Mouse (Mus musculus) stomach, embryonic 14.5 days (tissue): ENCODE measurements at regions not wholly inside any gene's neighbourhood (a gene's known extent, or its start where the extent isn't known, plus 50 kb on each side); places are given as distances from the start of the nearest gene placed in this dataset.

Source experiments
- ATAC-seq: fragments of 200-750 bp; cut with Nextera tagmentation; 2 replicates; pipeline ENCODE4 v1.8.0; 2017; ENCODE audit warnings: low read depth, moderate TSS enrichment; ENCODE audit not compliant: insufficient number of reproducible peaks, insufficient read depth, low FRiP score
- H3K27ac ChIP-seq: fragments of 300-500 bp; sonication (generic); 2 replicates; pipeline ENCODE4 v1.5.1; 2014; ENCODE audit warnings: mild to moderate bottlenecking, low read length, moderate library complexity, mixed read lengths
- H3K27me3 ChIP-seq: fragments of 300-500 bp; sonication (generic); 2 replicates; pipeline ENCODE4 v1.6.1; 2014; ENCODE audit warnings: low read length, control low read depth, mixed read lengths; ENCODE audit not compliant: control insufficient read depth, insufficient read depth
- H3K36me3 ChIP-seq: fragments of 300-500 bp; sonication (generic); 2 replicates; pipeline ENCODE4 v1.6.1; 2014; ENCODE audit warnings: mild to moderate bottlenecking, control low read depth, low read length, moderate library complexity, mixed read lengths; ENCODE audit not compliant: control insufficient read depth, insufficient read depth
- H3K4me1 ChIP-seq: fragments of 300-500 bp; sonication (generic); 2 replicates; pipeline ENCODE4 v1.6.1; 2014; ENCODE audit warnings: low read length, control low read depth, mixed read lengths; ENCODE audit not compliant: control insufficient read depth, insufficient read depth
- H3K4me2 ChIP-seq: fragments of 300-500 bp; sonication (generic); replicated peaks from 2 replicates; pipeline ENCODE4 v1.6.1; 2014; ENCODE audit warnings: low read depth, low read length, control low read depth
- H3K4me3 ChIP-seq: fragments of 300-500 bp; sonication (generic); 2 replicates; pipeline ENCODE4 v1.5.1; 2014; ENCODE audit warnings: low read depth, low read length, control low read depth
- H3K9ac ChIP-seq: fragments of 300-500 bp; sonication (generic); replicated peaks from 2 replicates; pipeline ENCODE4 v1.6.1; 2014; ENCODE audit warnings: low read depth, mild to moderate bottlenecking, control low read depth, low read length, moderate library complexity, mixed read lengths
- H3K9me3 ChIP-seq: fragments of 300-500 bp; sonication (generic); 2 replicates; pipeline ENCODE4 v1.6.1; 2016; ENCODE audit warnings: low read depth, low read length, control low read depth; ENCODE audit not compliant: control insufficient read depth
- WGBS: fragments of 180-500 bp; shearing (Covaris S2); extraction: QIAGEN DNeasy Blood & Tissue Kit; methylation state at CpG from one replicate; pipeline ENCODE4 v1.1.7; 2014; 5-methylcytosine and 5-hydroxymethylcytosine counted together

DNA sequence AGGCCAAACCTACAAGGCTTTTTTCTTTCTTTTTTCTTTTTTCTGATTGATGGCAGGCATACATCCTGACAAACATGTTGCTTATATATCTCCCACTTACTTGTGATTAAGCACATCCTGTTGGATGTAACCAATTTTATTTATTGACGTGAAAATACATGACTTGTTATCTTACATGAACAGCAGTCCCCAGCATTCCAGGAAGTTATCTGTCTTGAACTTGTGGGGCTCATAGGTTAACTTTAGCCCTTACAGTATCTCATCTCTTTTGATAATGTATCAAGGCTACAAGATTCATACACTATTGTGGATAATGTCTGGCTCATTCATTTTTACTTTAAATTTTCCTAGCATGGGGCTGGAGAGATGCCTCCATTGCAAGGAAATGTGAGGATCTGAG is 852.0 kb upstream of the Agtr1b start:
- Histone ChIP-seq H3K4me3 (no peak overlapping the region), H3K36me3 (no peaks in the 10 kb centered on the region), H3K27me3 (no peaks in the 10 kb centered on the region), H3K9me3 (no peaks in the 10 kb centered on the region), H3K4me2 (no peak overlapping the region), H3K9ac (no peak overlapping the region), H3K4me1 (no peaks in the 10 kb centered on the region), H3K27ac (no peak overlapping the region)
- WGBS = 60% methylated on average over 1 of the region's 1 CpGs
- ATAC-seq = no peak

DNA sequence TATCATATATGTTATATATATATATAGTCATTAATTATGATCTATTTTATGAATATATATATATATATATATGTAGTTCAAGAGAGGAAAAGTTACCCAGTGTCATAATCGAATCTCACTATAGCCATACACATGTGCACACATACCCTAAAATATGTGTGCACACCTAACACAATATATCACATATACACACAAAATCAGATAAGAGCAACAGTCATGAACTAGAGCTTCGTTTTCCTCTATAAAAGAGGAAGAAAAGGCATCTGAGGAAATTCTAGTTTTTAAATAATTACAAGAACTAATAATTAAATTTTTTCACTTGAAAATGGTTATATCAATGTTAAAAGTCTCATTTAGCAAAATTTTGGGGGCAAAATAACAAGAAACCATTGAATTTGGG is 835.3 kb upstream of the Tbl1xr1 start:
- H3K9me3 ChIP-seq = no peaks in the 10 kb centered on the region
- no peak overlapping the region for H3K4me2 ChIP-seq
- no peak for ATAC-seq
- H3K9ac ChIP-seq = no peak overlapping the region
- no peak overlapping the region for H3K27ac ChIP-seq
- H3K4me3 ChIP-seq = no peak overlapping the region
- no peaks in the 10 kb centered on the region for H3K36me3 ChIP-seq
- 92% methylated on average over 2 of the region's 2 CpGs for WGBS
- no peaks in the 10 kb centered on the region for H3K4me1 ChIP-seq
- H3K27me3 ChIP-seq = no peaks in the 10 kb centered on the region

DNA sequence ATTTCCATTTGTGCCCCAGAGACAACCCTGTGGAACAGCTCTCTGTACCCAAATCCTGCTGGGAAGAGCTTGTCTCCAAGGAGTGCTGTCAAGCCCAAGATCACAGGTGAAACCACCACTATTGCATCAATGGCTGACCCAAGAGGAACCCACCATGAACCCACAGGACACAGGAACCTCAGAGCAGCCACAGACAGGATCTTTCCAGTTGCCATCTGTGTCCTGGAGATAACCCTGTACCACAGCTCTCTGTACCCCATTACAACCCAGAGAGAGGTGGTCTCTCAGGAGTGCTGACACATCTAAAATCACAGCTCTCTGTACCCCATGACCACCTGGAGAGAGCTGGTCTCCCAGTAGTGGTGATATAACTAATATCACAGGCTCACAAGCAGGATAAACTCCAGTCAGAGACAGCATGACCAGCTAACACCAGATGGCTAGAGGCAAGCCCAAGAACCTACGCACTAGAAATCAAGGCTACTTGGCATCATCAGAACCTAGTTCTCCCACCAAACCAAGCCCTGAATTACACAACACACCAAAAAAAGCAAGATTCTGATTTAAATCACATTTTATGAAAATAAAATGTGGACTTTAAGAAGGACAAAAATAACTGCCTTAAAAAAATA is 820.2 kb upstream of the Tbl1xr1 start:
- no peak for ATAC-seq
- H3K36me3 ChIP-seq = no peaks in the 10 kb centered on the region
- H3K9ac ChIP-seq = no peak overlapping the region
- no peak overlapping the region for H3K4me3 ChIP-seq
- H3K4me1 ChIP-seq = no peaks in the 10 kb centered on the region
- no peaks in the 10 kb centered on the region for H3K27me3 ChIP-seq
- H3K9me3 ChIP-seq = no peaks in the 10 kb centered on the region
- 100% methylated on average over 1 of the region's 1 CpGs for WGBS
- H3K4me2 ChIP-seq = no peak overlapping the region
- no peak overlapping the region for H3K27ac ChIP-seq

DNA sequence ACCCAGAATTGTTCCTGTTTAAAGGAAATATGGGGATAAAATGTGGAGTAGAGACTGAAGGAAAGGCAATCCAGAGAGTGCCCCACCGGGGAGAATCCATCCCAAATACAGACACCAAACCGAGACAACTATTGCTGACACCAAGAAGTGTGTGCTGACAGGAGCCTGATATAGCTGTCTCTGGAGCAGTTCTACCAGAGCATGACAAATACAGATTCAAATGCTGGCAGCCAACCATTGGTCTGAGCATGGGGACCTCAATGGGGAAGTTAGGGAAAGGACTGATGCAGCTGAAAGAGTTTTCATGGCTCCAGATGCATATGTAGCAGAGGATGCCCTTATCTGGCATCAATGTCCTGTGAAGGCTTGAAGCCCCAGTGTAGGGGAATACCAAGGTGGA is 813.1 kb upstream of the Tbl1xr1 start:
- 91% methylated on average over 2 of the region's 2 CpGs for WGBS
- no peak overlapping the region for H3K27ac ChIP-seq
- no peaks in the 10 kb centered on the region for H3K4me1 ChIP-seq
- H3K9me3 ChIP-seq = no peaks in the 10 kb centered on the region
- H3K4me3 ChIP-seq = no peak overlapping the region
- no peaks in the 10 kb centered on the region for H3K36me3 ChIP-seq
- H3K27me3 ChIP-seq = no peaks in the 10 kb centered on the region
- ATAC-seq = no peak
- H3K4me2 ChIP-seq = no peak overlapping the region
- no peak overlapping the region for H3K9ac ChIP-seq

DNA sequence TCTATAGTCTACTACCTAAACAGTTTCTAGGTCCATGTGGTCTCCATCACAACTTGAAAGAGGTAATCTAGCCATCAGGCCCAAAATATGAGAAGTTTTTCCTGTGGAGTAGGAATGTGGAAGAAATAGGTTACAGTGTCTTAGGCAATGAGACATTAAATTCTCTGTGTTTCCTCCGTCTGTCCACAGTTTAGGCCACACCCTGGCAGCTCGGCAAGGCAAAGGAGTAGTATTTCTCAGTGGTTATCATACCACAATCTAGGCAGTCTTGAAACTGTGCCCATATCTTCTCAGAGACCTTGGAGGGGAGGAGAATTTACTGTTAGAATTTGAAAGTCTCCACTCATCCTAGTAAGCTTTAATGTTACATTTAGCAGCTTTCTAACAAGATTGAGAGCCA is 811.0 kb upstream of the Tbl1xr1 start:
- H3K36me3 ChIP-seq = no peaks in the 10 kb centered on the region
- no peak overlapping the region for H3K27ac ChIP-seq
- no peak overlapping the region for H3K9ac ChIP-seq
- H3K9me3 ChIP-seq = no peaks in the 10 kb centered on the region
- H3K4me1 ChIP-seq = no peaks in the 10 kb centered on the region
- H3K4me3 ChIP-seq = no peak overlapping the region
- WGBS = 68% methylated on average over 2 of the region's 2 CpGs
- no peaks in the 10 kb centered on the region for H3K27me3 ChIP-seq
- no peak for ATAC-seq
- H3K4me2 ChIP-seq = no peak overlapping the region

DNA sequence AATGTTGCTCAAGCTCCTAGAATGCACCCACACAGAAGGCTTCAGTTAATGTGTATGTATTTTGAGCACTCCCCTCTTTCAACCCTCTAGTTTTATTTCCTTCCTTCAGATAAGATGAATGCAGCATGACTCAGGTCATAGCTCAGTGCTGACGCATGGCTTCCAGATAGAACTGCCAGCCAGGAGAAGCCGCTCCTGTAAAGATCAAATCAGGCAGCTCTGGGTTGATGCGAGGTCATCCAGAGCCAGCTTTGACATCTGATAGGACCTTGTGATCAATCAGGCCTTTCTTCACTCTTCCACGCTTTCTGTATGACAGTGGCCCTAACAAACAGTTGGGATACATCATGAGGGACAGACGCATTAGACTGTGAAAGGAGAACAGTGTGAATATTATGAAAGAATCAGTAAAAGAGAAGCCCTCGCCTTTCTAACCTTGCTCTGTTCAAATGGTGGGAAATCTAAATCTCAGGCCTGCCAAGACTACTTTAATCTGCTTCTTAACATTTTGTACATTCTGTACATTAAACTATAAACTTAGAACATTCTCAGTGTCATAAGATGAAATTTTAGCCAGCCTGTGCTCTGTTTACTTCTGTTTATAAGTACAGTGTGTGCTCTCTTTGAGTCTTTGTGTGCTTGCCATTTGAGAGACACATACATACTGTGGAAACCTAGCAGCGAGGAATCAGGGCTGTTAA is 807.9 kb upstream of the Tbl1xr1 start:
- H3K4me3 ChIP-seq = no peak overlapping the region
- no peak overlapping the region for H3K27ac ChIP-seq
- 38% methylated on average over 7 of the region's 7 CpGs for WGBS

DNA sequence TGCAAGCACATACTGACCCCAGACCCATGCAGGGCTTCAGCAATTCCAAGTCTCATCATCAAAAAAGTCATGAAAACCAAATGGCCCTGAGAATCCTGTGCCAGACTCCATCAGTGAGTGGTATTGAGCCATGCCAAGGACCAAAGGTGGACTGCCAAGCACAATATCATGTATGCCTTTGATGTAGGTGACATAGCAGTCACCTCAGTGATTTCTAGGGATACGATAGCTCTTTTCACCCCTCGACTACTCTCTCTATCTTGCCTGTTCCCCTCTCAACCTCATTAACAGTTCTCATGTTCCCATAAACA is 807.4 kb upstream of the Tbl1xr1 start:
- Histone ChIP-seq H3K4me2 (no peak overlapping the region), H3K27ac (no peak overlapping the region), H3K9ac (no peak overlapping the region), H3K36me3 (no peaks in the 10 kb centered on the region), H3K9me3 (no peaks in the 10 kb centered on the region), H3K27me3 (no peaks in the 10 kb centered on the region), H3K4me3 (no peak overlapping the region), H3K4me1 (no peaks in the 10 kb centered on the region)
- 51% methylated on average over 2 of the region's 2 CpGs for WGBS
- ATAC-seq = no peak

More for the DNA sequence above, 807.9 kb upstream of the Tbl1xr1 start:
- Histone ChIP-seq H3K27me3 (no peaks in the 10 kb centered on the region), H3K36me3 (no peaks in the 10 kb centered on the region), H3K4me1 (no peaks in the 10 kb centered on the region), H3K4me2 (no peak overlapping the region), H3K9ac (no peak overlapping the region), H3K9me3 (no peaks in the 10 kb centered on the region)
- ATAC-seq = peak; percentile 46; the same call in 1 of the 2 replicates

DNA sequence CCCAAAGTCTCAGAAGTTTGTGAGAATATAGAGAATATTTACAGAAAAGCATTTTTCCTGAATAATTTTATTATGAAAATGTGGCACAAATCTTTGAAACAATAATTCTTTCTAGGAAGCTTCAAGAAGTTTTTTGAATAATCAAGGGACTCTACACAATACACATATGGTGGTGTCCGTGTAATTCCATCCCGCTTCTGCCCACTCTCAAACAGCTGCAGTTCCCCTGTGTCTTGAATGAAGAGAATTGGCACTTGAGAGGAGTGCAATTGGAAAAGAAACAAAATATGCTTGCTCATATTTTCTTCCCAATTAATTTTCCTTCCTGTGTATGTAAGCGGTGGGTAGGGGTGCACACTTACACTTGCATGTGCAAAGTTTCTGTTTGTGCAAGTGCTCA is 805.7 kb upstream of the Tbl1xr1 start:
- Histone ChIP-seq H3K4me3 (no peak overlapping the region), H3K4me1 (no peaks in the 10 kb centered on the region), H3K27ac (no peak overlapping the region), H3K4me2 (no peak overlapping the region), H3K9me3 (no peaks in the 10 kb centered on the region), H3K36me3 (no peaks in the 10 kb centered on the region), H3K9ac (no peak overlapping the region), H3K27me3 (no peaks in the 10 kb centered on the region)
- no peak for ATAC-seq
- 88% methylated on average over 3 of the region's 3 CpGs for WGBS

DNA sequence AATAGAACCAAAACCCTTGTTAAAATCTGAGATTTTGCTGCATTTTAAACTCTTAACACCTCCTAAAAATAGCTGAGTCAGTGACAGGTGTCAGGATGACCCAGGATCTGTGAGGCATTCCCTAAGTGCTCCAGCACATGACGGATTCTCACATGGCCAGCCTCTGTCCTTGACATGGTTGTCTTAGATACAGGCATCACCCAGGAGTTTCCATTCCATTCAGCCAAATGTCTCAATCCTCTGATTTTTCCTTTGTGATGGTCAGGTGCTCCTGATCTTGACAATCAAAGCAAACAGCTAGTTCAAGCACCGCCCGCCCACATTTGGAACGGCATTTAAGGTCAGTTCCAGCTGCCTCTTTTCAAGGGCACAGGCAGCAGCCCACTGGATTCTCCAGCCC is 804.2 kb upstream of the Tbl1xr1 start:
- Histone ChIP-seq H3K9ac (no peak overlapping the region), H3K36me3 (no peaks in the 10 kb centered on the region), H3K27ac (no peak overlapping the region), H3K4me1 (no peaks in the 10 kb centered on the region), H3K4me3 (no peak overlapping the region), H3K9me3 (no peaks in the 10 kb centered on the region), H3K4me2 (no peak overlapping the region), H3K27me3 (no peaks in the 10 kb centered on the region)
- no peak for ATAC-seq
- WGBS = 80% methylated on average over 4 of the region's 4 CpGs
